ENCODE assay signal across 14 mouse cellular contexts in genomic region chr6:87274779-87275178, GRCm38 (mm10).
A peak's percentile ranks its signal among the peaks of the same experiment; 100 is the strongest.
DNase-seq lines count a peak whose midpoint lies in the region; ATAC-seq and TF ChIP-seq lines count a peak whose summit lies in the region.
"Had no signal": no experiment of that assay in that cellular context is flagged by ENCODE, and none has a peak within 500 bp of the region (broad histone marks: within the 10 kb centered on the region; RNA-seq: fewer than 3 reads in every experiment).

No protein-coding gene starts in this region.

- no peak for ATAC-seq in liver, embryonic 14.5 days (ENCODE audit: insufficient read depth)
- no peak for ATAC-seq in liver, embryonic 11.5 days (replicated peaks; ENCODE audit: low FRiP score)
- ATAC-seq in G1E (ENCODE audit: extremely low read depth, insufficient number of reproducible peaks, low FRiP score, poor library complexity, severe bottlenecking): no peak

- DNase-seq in adrenal gland, postnatal 14 days: peak; percentile 12
- no peak for DNase-seq in adrenal gland, postnatal 36 days
- DNase-seq in liver, embryonic 14.5 days (ENCODE audit: low read depth in 3 of 3, low spot score in 3 of 3): no peak
- no peak for DNase-seq in liver, embryonic 11.5 days (ENCODE audit: low spot score)
- DNase-seq in G1E (ENCODE audit: low spot score): no peak
- peak; percentile 46 for DNase-seq in splenic B cell, adult 2 months (ENCODE audit: low read depth, low spot score)
- no peak for DNase-seq in ovary, adult 18-20 months (ENCODE audit: low spot score)
- no peak for DNase-seq in heart, postnatal 14 days
- DNase-seq: adrenal gland, adult 2 months; cerebellum, adult 8-10 months; layer of hippocampus, postnatal 36 days had no signal

- no peaks in the 10 kb centered on the region for H3K36me3 ChIP-seq in liver, embryonic 14.5 days (replicated peaks; ENCODE audit: control insufficient read depth, insufficient read depth, low read depth)
- H3K36me3 ChIP-seq in liver, embryonic 11.5 days (ENCODE audit: control insufficient read depth, insufficient read depth, low read length): no peaks in the 10 kb centered on the region
- H3K36me3 ChIP-seq in G1E (replicated peaks): no peaks in the 10 kb centered on the region
- no peaks in the 10 kb centered on the region for H3K36me3 ChIP-seq in splenic B cell, adult 2 months (ENCODE audit: control insufficient read depth, insufficient read depth, low read length, poor library complexity, severe bottlenecking)

- H3K27me3 ChIP-seq in liver, embryonic 14.5 days (ENCODE audit: control insufficient read depth, insufficient read depth, low read length): no peaks in the 10 kb centered on the region
- no peaks in the 10 kb centered on the region for H3K27me3 ChIP-seq in liver, embryonic 11.5 days (replicated peaks; ENCODE audit: control insufficient read depth, insufficient read depth, low read length)
- peaks cover 15% of the 10 kb centered on the region; the same call in 1 of the 2 replicates for H3K27me3 ChIP-seq in G1E (ENCODE audit: insufficient read depth, low read length)
- no peaks in the 10 kb centered on the region for H3K27me3 ChIP-seq in splenic B cell, adult 2 months (ENCODE audit: control insufficient read depth, insufficient read depth, low read length, poor library complexity, severe bottlenecking)
- H3K27me3 ChIP-seq: hindbrain, embryonic 13.5 days had no signal

- H3K9me3 ChIP-seq in liver, embryonic 14.5 days (ENCODE audit: control insufficient read depth, low read length): no peaks in the 10 kb centered on the region; the same call in 1 of the 2 replicates
- H3K9me3 ChIP-seq in liver, embryonic 11.5 days (ENCODE audit: control insufficient read depth, low read length): peaks cover 8% of the 10 kb centered on the region
- H3K9me3 ChIP-seq in G1E (replicated peaks): peaks cover 6% of the 10 kb centered on the region
- H3K9me3 ChIP-seq: hindbrain, embryonic 13.5 days had no signal

- WGBS in liver, embryonic 14.5 days (ENCODE audit: insufficient replicate concordance): 74% methylated on average over 5 of the region's 5 CpGs
- WGBS in liver, embryonic 11.5 days: 92% methylated on average over 5 of the region's 5 CpGs

- TF ChIP-seq CTCF in liver, embryonic 14.5 days (IDR thresholded peaks at IDR 0.05; ENCODE audit: low read depth): peak; percentile 60
- TF ChIP-seq CTCF in G1E (IDR thresholded peaks at IDR 0.05; ENCODE audit: low read depth, low read length): peak; percentile 17; the same call in 1 of the 2 replicates

- no peak overlapping the region for H3K4me2 ChIP-seq in liver, embryonic 14.5 days (ENCODE audit: low read depth)
- H3K4me2 ChIP-seq in liver, embryonic 11.5 days: no peak overlapping the region
- H3K4me2 ChIP-seq: hindbrain, embryonic 13.5 days had no signal

- TF ChIP-seq EP300 in liver, embryonic 14.5 days (IDR thresholded peaks at IDR 0.05; ENCODE audit: low read depth): no peak

- peaks cover 0 to 9% of the 10 kb centered on the region in 2 experiments; a peak in 2 of 4 replicates for H3K4me1 ChIP-seq in liver, embryonic 14.5 days (replicated peaks; ENCODE audit: control insufficient read depth in 2 of 2, insufficient read depth in 2 of 2, low read length in 1 of 2)
- peaks cover 22% of the 10 kb centered on the region for H3K4me1 ChIP-seq in liver, embryonic 11.5 days (replicated peaks; ENCODE audit: control insufficient read depth, insufficient read depth, low read length)
- H3K4me1 ChIP-seq in G1E (ENCODE audit: insufficient read depth, low read depth, low read length): no peaks in the 10 kb centered on the region

- no peak overlapping the region for H3K4me3 ChIP-seq in liver, embryonic 14.5 days (ENCODE audit: insufficient read depth in 1 of 2, low read depth in 2 of 2, low read length in 2 of 2)
- H3K4me3 ChIP-seq in liver, embryonic 11.5 days (ENCODE audit: low read depth, low read length): no peak overlapping the region
- no peak overlapping the region for H3K4me3 ChIP-seq in G1E (ENCODE audit: low read depth, low read length)
- H3K4me3 ChIP-seq: forebrain, embryonic 10.5 days; hindbrain, embryonic 13.5 days; myocyte had no signal

- intact Hi-C loops in heart, postnatal 14 days (cut with DNase I): loop anchor here (5.0 kb wide), 1 partner anchor 172 kb away; the partner anchor contains the start of gene D6Ertd527e

- H3K9ac ChIP-seq in liver, embryonic 14.5 days (replicated peaks): no peak overlapping the region
- H3K9ac ChIP-seq in liver, embryonic 11.5 days (ENCODE audit: low read depth, low read length): no peak overlapping the region
- H3K9ac ChIP-seq: hindbrain, embryonic 13.5 days had no signal

- no peak overlapping the region for H3K27ac ChIP-seq in liver, embryonic 14.5 days
- H3K27ac ChIP-seq in liver, embryonic 11.5 days (ENCODE audit: low read depth, low read length): no peak overlapping the region
- H3K27ac ChIP-seq: forebrain, embryonic 10.5 days; hindbrain, embryonic 13.5 days had no signal

Comparison
In these comparisons a context has a peak if more than half of its experiments do, and no peak if none do; other contexts are left out.
1. DNase-seq: peak in adrenal gland, postnatal 14 days (single experiment) and splenic B cell, adult 2 months (single experiment); none in adrenal gland, postnatal 36 days (0 of 2), liver, embryonic 14.5 days (0 of 3), liver, embryonic 11.5 days (single experiment), G1E (single experiment), ovary, adult 18-20 months (single experiment) and heart, postnatal 14 days (0 of 2).